Mouse (Mus musculus) myocyte (in vitro differentiated cells): ENCODE results near the gene Nwd2.

Source experiments
- E2F4 ChIP-seq: IDR thresholded peaks from one replicate; pipeline ENCODE4 v1.6.1; 2011; ENCODE audit warnings: mild to moderate bottlenecking, control low read depth, moderate library complexity; ENCODE audit not compliant: insufficient read depth
- MAX ChIP-seq: IDR thresholded peaks from one replicate; pipeline ENCODE4 v1.6.1; 2011; ENCODE audit warnings: low read depth, mild to moderate bottlenecking, control low read depth
- MYOD1 ChIP-seq, 3 experiments: IDR thresholded peaks; one replicate each; pipeline ENCODE4 v1.6.1; 2011; ENCODE audit warnings: control low read depth in 2 of 3, low read depth in 2 of 3, mild to moderate bottlenecking in 2 of 3, moderate library complexity in 1 of 3; ENCODE audit not compliant: insufficient read length in 2 of 3, control insufficient read depth in 1 of 3
- MYOG ChIP-seq, 3 experiments: IDR thresholded peaks; one replicate each; pipeline ENCODE4 v1.6.1; 2011; ENCODE audit warnings: control low read depth in 2 of 3, low read depth in 2 of 3, mild to moderate bottlenecking in 2 of 3; ENCODE audit not compliant: insufficient read length in 2 of 3, control insufficient read depth in 1 of 3, insufficient read depth in 1 of 3
- POLR2A ChIP-seq: IDR thresholded peaks from one replicate; pipeline ENCODE4 v1.6.1; 2011; ENCODE audit warnings: low read depth, mild to moderate bottlenecking, control low read depth, moderate library complexity; ENCODE audit not compliant: insufficient read length
- POLR2AphosphoS2 ChIP-seq: IDR thresholded peaks from one replicate; pipeline ENCODE4 v1.6.1; 2011; ENCODE audit warnings: low read depth, control low read depth; ENCODE audit not compliant: insufficient read length
- REST ChIP-seq: IDR thresholded peaks from one replicate; pipeline ENCODE4 v1.6.1; 2011; ENCODE audit warnings: mild to moderate bottlenecking, control low read depth, moderate library complexity; ENCODE audit not compliant: insufficient read depth, insufficient read length
- SRF ChIP-seq: IDR thresholded peaks from one replicate; pipeline ENCODE4 v1.6.1; 2011; ENCODE audit warnings: low read depth; ENCODE audit not compliant: control insufficient read depth, insufficient read length
- TCF12 ChIP-seq: IDR thresholded peaks from one replicate; pipeline ENCODE4 v1.6.1; 2011; ENCODE audit warnings: mild to moderate bottlenecking, control low read depth; ENCODE audit not compliant: poor library complexity, insufficient read depth, severe bottlenecking
- USF1 ChIP-seq: IDR thresholded peaks from one replicate; pipeline ENCODE4 v1.6.1; 2011; ENCODE audit warnings: low read depth, mild to moderate bottlenecking, control low read depth, moderate library complexity

DNA sequence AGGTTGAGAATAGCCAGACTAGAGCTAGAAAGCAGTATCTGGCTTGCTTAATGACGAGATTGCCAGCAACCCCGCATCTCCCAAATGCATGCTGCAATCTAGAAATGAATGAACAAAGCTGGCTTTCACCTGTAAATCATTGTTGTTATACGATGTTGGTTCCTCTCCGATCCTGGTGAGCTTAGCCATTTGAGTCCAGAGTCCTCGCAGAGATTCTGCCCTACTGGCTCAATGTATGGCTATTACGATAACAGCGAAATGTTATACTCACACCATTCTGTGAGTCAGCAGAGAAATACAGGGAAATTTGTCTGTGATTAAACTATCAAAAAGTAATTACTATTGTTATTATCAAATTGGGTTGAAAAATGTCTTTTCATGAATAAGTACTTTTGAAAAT is 167.7 kb downstream of the Nwd2 start:
- TF ChIP-seq SRF (no peak), USF1 (no peak), POLR2A (no peak), TCF12 (no peak), REST (no peak), MYOD1 (IDR thresholded peaks at IDR 0.05; ENCODE audit: control insufficient read depth in 1 of 3, insufficient read length in 2 of 3, low read depth in 2 of 3) (no peak), POLR2AphosphoS2 (no peak), MYOG (IDR thresholded peaks at IDR 0.05; ENCODE audit: control insufficient read depth in 1 of 3, insufficient read depth in 1 of 3, insufficient read length in 2 of 3, low read depth in 2 of 3) (no peak), MAX (no peak), E2F4 (no peak)
